Mouse (Mus musculus): Measurements from ENCODE around the gene Psme3.

DNA sequence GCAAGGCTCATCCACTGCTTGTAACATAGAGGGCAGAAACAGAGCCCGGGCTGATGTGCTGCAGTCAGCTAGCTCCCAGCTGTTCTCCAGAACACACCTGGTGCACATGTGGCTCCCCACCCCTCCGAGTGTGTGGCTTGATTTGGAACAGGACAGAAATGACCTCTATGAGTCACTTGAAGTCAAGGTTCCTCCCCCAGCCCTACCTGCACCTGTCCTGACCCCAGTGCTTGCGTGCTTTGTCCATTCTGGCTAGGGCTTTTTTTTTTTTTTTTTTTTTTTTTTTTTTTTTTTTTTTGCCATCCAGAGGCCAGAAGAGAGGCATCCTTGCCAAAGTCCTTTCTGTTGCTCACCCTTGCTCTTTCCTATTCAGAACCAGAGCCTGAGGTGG is 35.7 kb downstream of the Psme3 start:
- TF ChIP-seq CTCF (IDR thresholded peaks at IDR 0.05; ENCODE audit: low read depth, low read length) (no peak), EP300 (IDR thresholded peaks at IDR 0.05; ENCODE audit: insufficient read depth, low read depth, low read length) (no peak)

Data from ES-Bruce4 (cell line).